Mouse (Mus musculus) midbrain, embryonic 12.5 days (tissue): ENCODE measurements around the gene Ltv1. TPM values are rescaled to one million over a fixed set of nuclear protein-coding genes. Genes with fewer than 3 reads are reported as not detected.

ENCODE experiments used
- ATAC-seq: fragments of 200-750 bp; cut with Nextera tagmentation; 2 replicates; pipeline ENCODE4 v1.8.0; 2017; ENCODE audit warnings: low read depth, moderate TSS enrichment, moderate library complexity; ENCODE audit not compliant: low FRiP score
- H3K27ac ChIP-seq: fragments of 300-500 bp; sonication (generic); replicated peaks from 2 replicates; pipeline ENCODE4 v1.5.1; 2016; ENCODE audit warnings: mild to moderate bottlenecking
- H3K27me3 ChIP-seq: fragments of 300-500 bp; sonication (generic); 2 replicates; pipeline ENCODE4 v1.6.1; 2016; ENCODE audit warnings: mild to moderate bottlenecking
- H3K36me3 ChIP-seq: fragments of 300-500 bp; sonication (generic); 2 replicates; pipeline ENCODE4 v1.6.1; 2016
- H3K4me1 ChIP-seq: fragments of 300-500 bp; sonication (generic); 2 replicates; pipeline ENCODE4 v1.6.1; 2016
- H3K4me2 ChIP-seq: fragments of 300-500 bp; sonication (generic); replicated peaks from 2 replicates; pipeline ENCODE4 v1.6.1; 2016; ENCODE audit warnings: mild to moderate bottlenecking, moderate library complexity
- H3K4me3 ChIP-seq: fragments of 300-500 bp; sonication (generic); 2 replicates; pipeline ENCODE4 v1.5.1; 2016; ENCODE audit warnings: mild to moderate bottlenecking
- H3K9ac ChIP-seq: fragments of 300-500 bp; sonication (generic); replicated peaks from 2 replicates; pipeline ENCODE4 v1.6.1; 2016; ENCODE audit warnings: mild to moderate bottlenecking, moderate library complexity
- H3K9me3 ChIP-seq: fragments of 300-500 bp; sonication (generic); 2 replicates; pipeline ENCODE4 v1.6.1; 2016; ENCODE audit warnings: mild to moderate bottlenecking
- WGBS: fragments of 180-500 bp; shearing (Covaris S2); methylation state at CpG from one replicate; pipeline ENCODE4 v1.1.7; 2016; 5-methylcytosine and 5-hydroxymethylcytosine counted together
- polyA plus RNA-seq: library from polyadenylated mRNA; unstranded; fragments of >200 nt; fragmentation: Nextera tagmentation; extraction: Ambion mirVana; gene quantifications from 2 replicates; pipeline ENCODE4 v1.2.1, GENCODE M21; 2016

The Ltv1 gene
- polyA plus RNA-seq, 1 experiment from 2014 or later: 57.0 TPM

GRCm38 (mm10) chr10:13152811-13153364, 40.1 kb downstream of the Ltv1 start:
- H3K27ac ChIP-seq: no peak overlapping the region
- H3K9me3 ChIP-seq: no peaks in the 10 kb centered on the region
- peaks cover 9% of the 10 kb centered on the region; the same call in 1 of the 2 replicates for H3K4me1 ChIP-seq
- ATAC-seq: no peak
- no peak overlapping the region for H3K9ac ChIP-seq
- 92% methylated on average over 4 of the region's 4 CpGs for WGBS
- no peak overlapping the region for H3K4me2 ChIP-seq
- H3K36me3 ChIP-seq: no peaks in the 10 kb centered on the region
- no peaks in the 10 kb centered on the region for H3K27me3 ChIP-seq
- H3K4me3 ChIP-seq: no peak overlapping the region

GRCm38 (mm10) chr10:13151353-13151752, 41.6 kb downstream of the Ltv1 start:
- Histone ChIP-seq H3K36me3 (no peaks in the 10 kb centered on the region), H3K9me3 (no peaks in the 10 kb centered on the region), H3K4me3 (no peak overlapping the region), H3K27ac (no peak overlapping the region), H3K4me2 (no peak overlapping the region), H3K4me1 (peaks cover 6% of the 10 kb centered on the region; the same call in 1 of the 2 replicates), H3K9ac (no peak overlapping the region), H3K27me3 (no peaks in the 10 kb centered on the region)
- ATAC-seq: no peak
- WGBS: 86% methylated on average over 5 of the region's 5 CpGs

- no peak for ATAC-seq
- no peak overlapping the region for H3K27ac ChIP-seq
- H3K36me3 ChIP-seq: no peaks in the 10 kb centered on the region
- WGBS: 59% methylated on average over 3 of the region's 3 CpGs
- no peaks in the 10 kb centered on the region for H3K9me3 ChIP-seq
- no peak overlapping the region for H3K4me3 ChIP-seq
- H3K27me3 ChIP-seq: no peaks in the 10 kb centered on the region
- peaks cover 5% of the 10 kb centered on the region; the same call in 1 of the 2 replicates for H3K4me1 ChIP-seq
- H3K9ac ChIP-seq: no peak overlapping the region
- H3K4me2 ChIP-seq: no peak overlapping the region
These were observed 42.5 kb downstream of the Ltv1 start for GRCm38 (mm10) chr10:13150435-13150834.

DNA sequence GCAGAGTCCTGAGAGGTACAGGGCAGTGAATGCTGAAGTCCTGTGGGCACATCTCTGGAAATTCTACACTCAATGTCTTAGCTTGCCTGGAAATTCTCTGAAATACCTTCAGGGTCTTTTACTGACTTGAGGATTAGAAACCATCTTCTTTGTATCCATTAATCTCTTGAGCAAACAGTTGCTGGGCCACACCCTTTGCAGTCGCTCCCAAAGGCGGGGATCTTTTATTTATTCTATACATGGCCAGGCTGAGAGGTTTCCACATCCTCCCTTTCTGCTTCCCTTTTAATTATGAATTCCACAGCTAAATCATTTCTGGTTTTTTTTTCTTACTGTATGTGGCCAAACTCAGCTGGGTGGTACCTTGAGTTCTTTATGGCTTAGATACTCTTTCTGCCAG, 52.5 kb downstream of the Ltv1 start:
- WGBS: 46% methylated on average over 2 of the region's 2 CpGs
- Histone ChIP-seq H3K9ac (no peak overlapping the region), H3K4me1 (no peaks in the 10 kb centered on the region), H3K27ac (no peak overlapping the region), H3K27me3 (no peaks in the 10 kb centered on the region), H3K9me3 (no peaks in the 10 kb centered on the region), H3K4me2 (no peak overlapping the region), H3K4me3 (no peak overlapping the region), H3K36me3 (no peaks in the 10 kb centered on the region)
- ATAC-seq: no peak

- 96% methylated on average over 6 of the region's 6 CpGs for WGBS
- no peaks in the 10 kb centered on the region for H3K4me1 ChIP-seq
- no peak overlapping the region for H3K9ac ChIP-seq
- H3K27ac ChIP-seq: no peak overlapping the region
- no peaks in the 10 kb centered on the region for H3K36me3 ChIP-seq
- H3K27me3 ChIP-seq: no peaks in the 10 kb centered on the region
- no peak overlapping the region for H3K4me2 ChIP-seq
- no peak for ATAC-seq
- no peak overlapping the region for H3K4me3 ChIP-seq
- H3K9me3 ChIP-seq: no peaks in the 10 kb centered on the region
These were observed 55.1 kb downstream of the Ltv1 start for GRCm38 (mm10) chr10:13137906-13138305.

- Histone ChIP-seq H3K9me3 (no peaks in the 10 kb centered on the region), H3K9ac (no peak overlapping the region), H3K27ac (no peak overlapping the region), H3K36me3 (no peaks in the 10 kb centered on the region), H3K4me1 (no peaks in the 10 kb centered on the region), H3K4me3 (no peak overlapping the region), H3K4me2 (no peak overlapping the region), H3K27me3 (no peaks in the 10 kb centered on the region)
- 92% methylated on average over 7 of the region's 7 CpGs for WGBS
- no peak for ATAC-seq
These were observed 57.2 kb downstream of the Ltv1 start for GRCm38 (mm10) chr10:13135751-13136150.

DNA sequence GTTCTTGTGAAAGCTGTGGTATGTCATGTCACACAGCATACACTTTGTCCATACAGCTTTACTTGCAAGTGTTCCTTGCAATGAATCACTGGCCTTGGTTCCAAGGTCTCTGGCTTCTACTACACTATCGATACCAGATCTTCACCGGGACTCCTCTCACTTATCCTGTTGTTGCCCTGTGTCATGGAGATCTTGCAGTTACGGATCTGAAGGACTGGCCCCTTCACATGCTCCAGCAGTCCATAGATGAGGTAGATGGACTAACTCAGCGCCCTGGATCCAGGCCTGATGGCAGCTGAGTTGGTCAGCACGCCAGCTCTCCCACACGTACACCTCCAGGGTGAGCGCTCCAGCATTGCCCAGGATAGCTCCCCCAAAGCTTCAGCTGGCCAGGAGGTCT, 57.7 kb downstream of the Ltv1 start:
- Histone ChIP-seq H3K9me3 (no peaks in the 10 kb centered on the region), H3K27ac (no peak overlapping the region), H3K9ac (no peak overlapping the region), H3K4me2 (no peak overlapping the region), H3K4me1 (no peaks in the 10 kb centered on the region), H3K4me3 (no peak overlapping the region), H3K27me3 (no peaks in the 10 kb centered on the region), H3K36me3 (no peaks in the 10 kb centered on the region)
- 95% methylated on average over 7 of the region's 7 CpGs for WGBS
- no peak for ATAC-seq

- WGBS: 89% methylated on average over 4 of the region's 4 CpGs
- peaks cover 2% of the 10 kb centered on the region for H3K36me3 ChIP-seq
- no peak overlapping the region for H3K4me3 ChIP-seq
- H3K4me1 ChIP-seq: no peaks in the 10 kb centered on the region
- no peaks in the 10 kb centered on the region for H3K27me3 ChIP-seq
- no peaks in the 10 kb centered on the region for H3K9me3 ChIP-seq
- no peak overlapping the region for H3K27ac ChIP-seq
- H3K4me2 ChIP-seq: no peak overlapping the region
- no peak for ATAC-seq
- H3K9ac ChIP-seq: no peak overlapping the region
These were observed 59.1 kb downstream of the Ltv1 start for GRCm38 (mm10) chr10:13133850-13134249.

Other genes with a start within 250 kb of the Ltv1 start
- 1.4 and 1.7 TPM in 2 replicates for gene Stx11, start 228.9 kb downstream of the Ltv1 start, polyA plus RNA-seq
- gene Sf3b5, start 187.8 kb downstream of the Ltv1 start, polyA plus RNA-seq: 30.3 and 32.2 TPM in 2 replicates
- 77.2 and 98.5 TPM in 2 replicates for gene Plagl1, start 132.7 kb downstream of the Ltv1 start, polyA plus RNA-seq
- not detected in 2 replicates for gene Zc2hc1b, start 15.1 kb downstream of the Ltv1 start, polyA plus RNA-seq